Mouse (Mus musculus) thymus, adult 18-20 months (tissue): ENCODE results near the gene Ulk4.

Experiments
- DNase-seq, 2 experiments: peaks; one replicate each; pipeline ENCODE4 v3.0.0; 2022; ENCODE audit warnings: mixed read lengths in 2 of 2

Ulk4 gene

GRCm38 (mm10) chr9:121176350-121176749, 100.6 kb downstream of the Ulk4 start:
- no peak for DNase-seq

- no peak for DNase-seq
Observed at GRCm38 (mm10) chr9:121175201-121175600, 101.8 kb downstream of the Ulk4 start.

GRCm38 (mm10) chr9:121172123-121172522, 104.9 kb downstream of the Ulk4 start:
- DNase-seq = no peak

- DNase-seq = no peak
Observed at GRCm38 (mm10) chr9:121171609-121172008, 105.4 kb downstream of the Ulk4 start.

- no peak for DNase-seq
Observed at GRCm38 (mm10) chr9:121164607-121165006, 112.4 kb downstream of the Ulk4 start.

- DNase-seq = peak in 1 of 2 experiments; percentile 6
Observed at GRCm38 (mm10) chr9:121162789-121163188, 114.2 kb downstream of the Ulk4 start.

GRCm38 (mm10) chr9:121161818-121162565, 115.0 kb downstream of the Ulk4 start:
- no peak for DNase-seq

- no peak for DNase-seq
Observed at GRCm38 (mm10) chr9:121156253-121156831, 120.7 kb downstream of the Ulk4 start.

- no peak for DNase-seq
Observed at GRCm38 (mm10) chr9:121153276-121153675, 123.7 kb downstream of the Ulk4 start.

- DNase-seq = no peak
Observed at GRCm38 (mm10) chr9:121148602-121149001, 128.4 kb downstream of the Ulk4 start.

GRCm38 (mm10) chr9:121143208-121143607, 133.8 kb downstream of the Ulk4 start:
- no peak for DNase-seq

- no peak for DNase-seq
Observed at GRCm38 (mm10) chr9:121132549-121132948, 144.4 kb downstream of the Ulk4 start.

GRCm38 (mm10) chr9:121129533-121129932, 147.5 kb downstream of the Ulk4 start:
- DNase-seq = no peak

- DNase-seq = no peak
Observed at GRCm38 (mm10) chr9:121128934-121129333, 148.1 kb downstream of the Ulk4 start.

- no peak for DNase-seq
Observed at GRCm38 (mm10) chr9:121127025-121127424, 150.0 kb downstream of the Ulk4 start.

GRCm38 (mm10) chr9:121124705-121125104, 152.3 kb downstream of the Ulk4 start:
- no peak for DNase-seq

- no peak for DNase-seq
Observed at GRCm38 (mm10) chr9:121122039-121122438, 155.0 kb downstream of the Ulk4 start.

- no peak for DNase-seq
Observed at GRCm38 (mm10) chr9:121117936-121118335, 159.1 kb downstream of the Ulk4 start.

GRCm38 (mm10) chr9:121112131-121112530, 164.9 kb downstream of the Ulk4 start:
- no peak for DNase-seq

GRCm38 (mm10) chr9:121108110-121108509, 168.9 kb downstream of the Ulk4 start:
- DNase-seq = peak; percentile 6 to 7

- DNase-seq = no peak
Observed at GRCm38 (mm10) chr9:121107643-121108042, 169.4 kb downstream of the Ulk4 start.

GRCm38 (mm10) chr9:121107101-121107500, 169.9 kb downstream of the Ulk4 start:
- DNase-seq = no peak

- DNase-seq = no peak
Observed at GRCm38 (mm10) chr9:121101516-121101915, 175.5 kb downstream of the Ulk4 start.

- no peak for DNase-seq
Observed at GRCm38 (mm10) chr9:121099453-121099852, 177.5 kb downstream of the Ulk4 start.

- DNase-seq = no peak
Observed at GRCm38 (mm10) chr9:121093760-121094159, 183.2 kb downstream of the Ulk4 start.
